Mouse (Mus musculus) urinary bladder, postnatal 14 days (tissue): Measurements from ENCODE around the gene Pld4.

ENCODE experiments used
- DNase-seq: peaks from one replicate; pipeline ENCODE4 v3.0.0; 2021; ENCODE audit warnings: low spot score

Gene Pld4

GRCm38 (mm10) chr12:112760154-112760926, at the start of gene Pld4:
TSS of gene Pld4 (plus strand) at chr12:112760655.
- DNase-seq, result no peak

GRCm38 (mm10) chr12:112713984-112714383, 46.5 kb upstream of the Pld4 start:
- no peak for DNase-seq

- peak; percentile 55 for DNase-seq
These were observed 43.3 kb upstream of the Pld4 start for GRCm38 (mm10) chr12:112717140-112717539.

- DNase-seq, result no peak
These were observed 41.5 kb upstream of the Pld4 start for GRCm38 (mm10) chr12:112718995-112719394.

- no peak for DNase-seq
These were observed 40.2 kb upstream of the Pld4 start, which contains the start of gene Cep170b for GRCm38 (mm10) chr12:112720216-112720615. TSS of gene Cep170b (plus strand) at chr12:112720455.

GRCm38 (mm10) chr12:112720890-112721423, 39.5 kb upstream of the Pld4 start:
- DNase-seq, result no peak

- peak; percentile 82 for DNase-seq
These were observed 38.8 kb upstream of the Pld4 start for GRCm38 (mm10) chr12:112721424-112722239.

- DNase-seq, result peak; percentile 83
These were observed 38.0 kb upstream of the Pld4 start for GRCm38 (mm10) chr12:112722240-112723027.

- no peak for DNase-seq
These were observed 37.5 kb upstream of the Pld4 start for GRCm38 (mm10) chr12:112723028-112723330.

- no peak for DNase-seq
These were observed 37.0 kb upstream of the Pld4 start for GRCm38 (mm10) chr12:112723445-112723844.

GRCm38 (mm10) chr12:112724077-112724805, 36.2 kb upstream of the Pld4 start:
- peak; percentile 81 for DNase-seq

GRCm38 (mm10) chr12:112727801-112728200, 32.7 kb upstream of the Pld4 start:
- DNase-seq, result no peak

GRCm38 (mm10) chr12:112730808-112731207, 29.6 kb upstream of the Pld4 start:
- peak; percentile 44 for DNase-seq

- DNase-seq, result no peak
These were observed 27.9 kb upstream of the Pld4 start for GRCm38 (mm10) chr12:112732591-112732990.

- DNase-seq, result no peak
These were observed 26.2 kb upstream of the Pld4 start for GRCm38 (mm10) chr12:112734108-112734820.

GRCm38 (mm10) chr12:112734881-112735655, 25.4 kb upstream of the Pld4 start:
- no peak for DNase-seq

GRCm38 (mm10) chr12:112735896-112736635, 24.4 kb upstream of the Pld4 start:
- no peak for DNase-seq

GRCm38 (mm10) chr12:112736636-112736925, 23.9 kb upstream of the Pld4 start:
- DNase-seq, result no peak

GRCm38 (mm10) chr12:112737081-112737480, 23.4 kb upstream of the Pld4 start:
- no peak for DNase-seq

- DNase-seq, result no peak
These were observed 22.7 kb upstream of the Pld4 start for GRCm38 (mm10) chr12:112737761-112738160.
